ENCODE assay signal across 8 mouse cellular contexts in genomic region chr5:122503015-122503759, GRCm38 (mm10). TPM values are rescaled to one million over a fixed set of nuclear protein-coding genes. Genes with fewer than 3 reads are reported as not detected.
DNase-seq lines count a peak whose midpoint lies in the region; ATAC-seq and TF ChIP-seq lines count a peak whose summit lies in the region.

No protein-coding gene starts in this region.

- no peaks in the 10 kb centered on the region for H3K27me3 ChIP-seq in liver, adult 2 months (ENCODE audit: control insufficient read depth, insufficient read depth, low read length)
- no peaks in the 10 kb centered on the region for H3K27me3 ChIP-seq in intestine, embryonic 14.5 days (replicated peaks; ENCODE audit: control insufficient read depth, insufficient read depth, low read length)
- no peaks in the 10 kb centered on the region for H3K27me3 ChIP-seq in neural tube, embryonic 13.5 days

- peaks cover 11% of the 10 kb centered on the region; the same call in 1 of the 2 replicates for H3K79me2 ChIP-seq in liver, adult 2 months (ENCODE audit: control insufficient read depth, insufficient read depth, low read length)

- DNase-seq in liver, adult 2 months (ENCODE audit: extremely low read depth, low read depth, low spot score) = no peak
- no peak for DNase-seq in liver
- no peak for DNase-seq in intestine, embryonic 14.5 days (ENCODE audit: low spot score)
- DNase-seq in thymus, postnatal 4 days = no peak
- DNase-seq in frontal cortex, adult 2 months (ENCODE audit: extremely low spot score in 1 of 2, low spot score in 1 of 2) = no peak
- no peak for DNase-seq in thymus, postnatal 25 days

- 66% methylated on average over 15 of the region's 15 CpGs for WGBS in liver, adult 2 months
- WGBS in intestine, embryonic 14.5 days = 46% methylated on average over 15 of the region's 15 CpGs
- 35% methylated on average over 15 of the region's 15 CpGs for WGBS in neural tube, embryonic 13.5 days

- H3K9ac ChIP-seq in liver, adult 2 months (ENCODE audit: low read depth, low read length) = peak overlapping the region; percentile 97
- peak overlapping the region; percentile 99 for H3K9ac ChIP-seq in intestine, embryonic 14.5 days (ENCODE audit: low read length)
- peak overlapping the region; percentile 86 for H3K9ac ChIP-seq in neural tube, embryonic 13.5 days

- H3K4me2 ChIP-seq in intestine, embryonic 14.5 days (ENCODE audit: low read length) = peak overlapping the region; percentile 76
- peak overlapping the region; percentile 71 for H3K4me2 ChIP-seq in neural tube, embryonic 13.5 days

- H3K27ac ChIP-seq in liver, adult 2 months (replicated peaks; ENCODE audit: insufficient read depth, low read depth, low read length) = no peak overlapping the region
- peak overlapping the region; percentile 90 for H3K27ac ChIP-seq in brown adipose tissue, adult 24 weeks (replicated peaks; ENCODE audit: low read depth, low read length)
- peak overlapping the region; percentile 64; the same call in 1 of the 2 replicates for H3K27ac ChIP-seq in intestine, embryonic 14.5 days (ENCODE audit: low read depth)
- peak overlapping the region; percentile 100 for H3K27ac ChIP-seq in neural tube, embryonic 13.5 days (replicated peaks)

- peaks cover 3% of the 10 kb centered on the region; the same call in 1 of the 2 replicates for H3K9me3 ChIP-seq in intestine, embryonic 14.5 days (ENCODE audit: control insufficient read depth, low read length)
- no peaks in the 10 kb centered on the region for H3K9me3 ChIP-seq in neural tube, embryonic 13.5 days

- H3K4me3 ChIP-seq in liver, adult 2 months (ENCODE audit: insufficient read depth, low read depth, low read length) = peak overlapping the region; percentile 74; the same call in 1 of the 2 replicates
- peak overlapping the region; percentile 94 for H3K4me3 ChIP-seq in brown adipose tissue, adult 24 weeks (ENCODE audit: insufficient read depth, low read depth, low read length)
- H3K4me3 ChIP-seq in intestine, embryonic 14.5 days (ENCODE audit: low read depth, low read length) = peak overlapping the region; percentile 96
- peak overlapping the region; percentile 95 for H3K4me3 ChIP-seq in neural tube, embryonic 13.5 days

- TF ChIP-seq POLR2A in liver, adult 2 months (IDR thresholded peaks at IDR 0.05; ENCODE audit: extremely low read depth, insufficient read depth, low read length) = no peak

- H3K36me3 ChIP-seq in liver, adult 2 months (ENCODE audit: control insufficient read depth, insufficient read depth, low read length) = peaks cover 8% of the 10 kb centered on the region; the same call in 1 of the 2 replicates
- H3K36me3 ChIP-seq in intestine, embryonic 14.5 days (ENCODE audit: control insufficient read depth, insufficient read depth, low read length) = peaks cover 16% of the 10 kb centered on the region
- H3K36me3 ChIP-seq in neural tube, embryonic 13.5 days = peaks cover 5% of the 10 kb centered on the region; the same call in 1 of the 2 replicates

- TF ChIP-seq CTCF in liver, adult 2 months (IDR thresholded peaks at IDR 0.05; ENCODE audit: low read depth, low read length) = no peak

- peaks cover 8% of the 10 kb centered on the region; the same call in 1 of the 2 replicates for H3K4me1 ChIP-seq in liver, adult 2 months (ENCODE audit: control insufficient read depth, insufficient read depth, low read length)
- peaks cover 2% of the 10 kb centered on the region for H3K4me1 ChIP-seq in brown adipose tissue, adult 24 weeks (ENCODE audit: control insufficient read depth, insufficient read depth, insufficient read length, low read length)
- peaks cover 24% of the 10 kb centered on the region for H3K4me1 ChIP-seq in intestine, embryonic 14.5 days (replicated peaks; ENCODE audit: control insufficient read depth, insufficient read depth, low read length)
- H3K4me1 ChIP-seq in neural tube, embryonic 13.5 days (replicated peaks) = peaks cover 36% of the 10 kb centered on the region

- ATAC-seq in intestine, embryonic 14.5 days (replicated peaks; ENCODE audit: low FRiP score, low TSS enrichment, low read depth) = no peak
- ATAC-seq in neural tube, embryonic 13.5 days (ENCODE audit: low read depth) = no peak

RNA-seq across cellular contexts. Expression of gene Atp2a2, which starts 1.2 kb away (rescaled TPM):
- 44.6 and 65.4 TPM in 2 replicates for total RNA-seq in liver, adult 2 months (2014; rRNA removed)
- polyA plus RNA-seq in liver, adult 2 months (2012; rRNA removed) = 46.0 and 50.5 TPM in 2 replicates
- polyA plus RNA-seq in brown adipose tissue, adult 24 weeks (2012; ENCODE audit: insufficient read depth, insufficient read length, missing spikeins) = 77.3 and 79.4 TPM in 2 replicates
- 39.6 and 43.4 TPM in 2 replicates for polyA plus RNA-seq in intestine, embryonic 14.5 days (2014; fragmentation: Nextera tagmentation; extraction: Ambion mirVana)
- polyA plus RNA-seq in neural tube, embryonic 13.5 days (2015; fragmentation: Nextera tagmentation; extraction: Ambion mirVana) = 43.5 and 52.8 TPM in 2 replicates
- 269 and 275 TPM in 2 replicates for polyA plus RNA-seq in frontal cortex, adult 2 months (2012; rRNA removed)
